Mouse (Mus musculus) embryonic fibroblast, embryonic 13.5 days (primary cell): ENCODE results near the gene Kcng4.

Source experiments
- CTCF ChIP-seq: IDR thresholded peaks from 2 replicates; pipeline ENCODE4 v1.5.1; 2011; ENCODE audit warnings: mild to moderate bottlenecking, control low read depth, low read length, moderate library complexity, borderline replicate concordance; ENCODE audit not compliant: insufficient read depth
- POLR2A ChIP-seq: IDR thresholded peaks from 2 replicates; pipeline ENCODE4 v1.6.1; 2011; ENCODE audit warnings: low read depth, mild to moderate bottlenecking, control low read depth, low read length, moderate library complexity

DNA sequence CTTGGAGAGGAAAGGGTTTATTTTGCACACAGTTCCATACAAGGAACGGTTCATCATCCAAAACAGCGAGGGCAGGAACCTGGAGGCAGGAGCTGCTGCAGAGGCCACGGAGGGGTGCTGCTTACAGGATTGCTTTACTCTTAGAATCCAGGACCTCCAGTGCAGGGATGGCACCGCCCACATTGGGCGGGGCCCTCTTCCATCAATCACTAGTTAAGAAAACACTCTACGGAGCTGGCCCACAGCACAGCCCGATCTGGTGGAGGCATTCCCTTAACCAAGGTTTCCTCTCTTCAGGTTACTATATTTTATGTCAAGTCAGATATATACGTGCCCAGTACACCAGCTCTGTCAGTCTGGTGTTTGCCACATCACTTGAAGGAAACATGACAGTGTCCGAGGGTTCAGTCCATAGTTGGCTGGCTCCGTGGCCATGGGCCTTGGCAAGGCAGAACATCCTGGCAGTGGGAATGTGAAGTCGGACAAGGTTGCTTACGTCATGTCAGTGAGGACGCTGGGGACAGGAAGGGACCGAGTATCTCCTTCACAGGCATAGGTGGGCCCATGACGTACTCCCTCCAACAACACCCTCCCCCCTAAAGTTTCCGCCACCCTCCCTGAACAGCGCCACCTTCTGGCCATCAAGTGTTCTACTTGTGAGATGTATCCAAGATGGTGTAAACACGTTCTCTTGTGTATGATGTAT is 42.8 kb upstream of the Kcng4 start:
- peak; percentile 42; the same call in 1 of the 2 replicates for TF ChIP-seq CTCF
- no peak for TF ChIP-seq POLR2A
